Mouse (Mus musculus): ENCODE data around the gene Mast4.

DNA sequence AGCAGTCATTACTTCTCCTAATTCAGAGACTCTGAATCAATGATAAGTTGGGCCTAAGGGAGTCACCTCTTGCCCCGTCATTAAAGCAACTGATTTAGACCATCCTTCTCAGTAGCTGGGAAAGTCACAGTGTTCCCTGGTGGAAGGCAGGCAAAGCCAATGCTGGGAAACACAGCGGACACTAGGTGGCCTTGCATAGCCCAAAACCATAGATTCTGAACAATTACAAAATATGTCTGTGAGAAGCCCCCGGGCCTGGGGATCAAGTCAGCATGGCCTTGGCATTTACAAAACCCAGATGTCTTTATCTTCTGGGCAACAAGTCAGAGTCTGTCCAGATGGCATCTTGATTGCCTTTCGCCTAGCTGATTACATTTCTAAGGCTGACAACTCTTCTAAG is 649.4 kb downstream of the Mast4 start:
- TF ChIP-seq TAL1 (IDR thresholded peaks at IDR 0.05; ENCODE audit: low read length) = no peak
- TF ChIP-seq GATA1 (IDR thresholded peaks at IDR 0.05; ENCODE audit: low read length) = no peak

Measured in erythroblast, embryonic 14.5 days (primary cell).